Mouse (Mus musculus) left cerebral cortex, postnatal 10 days (tissue): ENCODE measurements around the gene Fads2. TPM values are rescaled to one million over a fixed set of nuclear protein-coding genes. Genes with fewer than 3 reads are reported as not detected.
"Not testable (repeated sequence)": the region's sequence is repeated elsewhere in the genome, so short reads cannot be mapped to it uniquely, and the experiment has no call there.

Experiments
- DNase-seq, 2 experiments: peaks; one replicate each; pipeline ENCODE4 v3.0.0; 2021 to 2022; ENCODE audit warnings: low spot score in 2 of 2, mixed read lengths in 1 of 2; ENCODE audit errors: extremely low spot score in 1 of 2
- intact Hi-C: fragments of 180-260 bp; cut with DNase I; formaldehyde crosslinking; loops from one replicate; pipeline ENCODE4 v1.15.1; 2025
- total RNA-seq, 2 experiments: library from RNA; stranded (reverse); gene quantifications; 2 replicates each; pipeline ENCODE4 v1.2.3; 2021

The Fads2 gene
- total RNA-seq = 100 to 1,000 TPM; 217 to 220 TPM

GRCm38 (mm10) chr19:10101341-10102053 is at the start of gene Fads2:
Gene Fads2 (minus strand): TSS chr19:10101746.
- peak; percentile 93 to 96 for DNase-seq
- intact Hi-C loops = loop anchor here (1.0 kb wide), 1 partner anchor 82 kb away; no protein-coding TSS in a partner anchor

GRCm38 (mm10) chr19:10149189-10149588 is 47.6 kb upstream of the Fads2 start:
- no peak for DNase-seq
- intact Hi-C loops = no loop called here

- DNase-seq = no peak
- intact Hi-C loops = no loop called here
Observed at GRCm38 (mm10) chr19:10148555-10148954, 47.0 kb upstream of the Fads2 start.

- intact Hi-C loops = no loop called here
- DNase-seq = no peak
Observed at GRCm38 (mm10) chr19:10144464-10144863, 42.9 kb upstream of the Fads2 start.

- intact Hi-C loops = no loop called here
- DNase-seq = no peak
Observed at GRCm38 (mm10) chr19:10143667-10144066, 42.1 kb upstream of the Fads2 start.

- DNase-seq = no peak
- intact Hi-C loops = no loop called here
Observed at GRCm38 (mm10) chr19:10139736-10140135, 38.2 kb upstream of the Fads2 start.

GRCm38 (mm10) chr19:10137423-10137822 is 35.9 kb upstream of the Fads2 start:
- intact Hi-C loops = no loop called here
- DNase-seq = no peak

- intact Hi-C loops = no loop called here
Observed at GRCm38 (mm10) chr19:10134692-10135091, 33.1 kb upstream of the Fads2 start.

GRCm38 (mm10) chr19:10129547-10129946 is 28.0 kb upstream of the Fads2 start:
- intact Hi-C loops, DNase-seq: not testable (repeated sequence)

More at GRCm38 (mm10) chr19:10134692-10135091, 33.1 kb upstream of the Fads2 start:
- DNase-seq = peak in 1 of 2 experiments; percentile 53

- DNase-seq = no peak
- intact Hi-C loops = no loop called here
Observed at GRCm38 (mm10) chr19:10126479-10127250, 25.1 kb upstream of the Fads2 start.

GRCm38 (mm10) chr19:10123892-10124634 is 22.5 kb upstream of the Fads2 start:
- peak in 1 of 2 experiments; percentile 27 for DNase-seq
- intact Hi-C loops = no loop called here

- no peak for DNase-seq
- intact Hi-C loops = no loop called here
Observed at GRCm38 (mm10) chr19:10122021-10122631, 20.6 kb upstream of the Fads2 start.

- intact Hi-C loops = no loop called here
- no peak for DNase-seq
Observed at GRCm38 (mm10) chr19:10116641-10117040, 15.1 kb upstream of the Fads2 start.

- DNase-seq = no peak
Observed at GRCm38 (mm10) chr19:10115373-10116158, 14.0 kb upstream of the Fads2 start.

GRCm38 (mm10) chr19:10112956-10113355 is 11.4 kb upstream of the Fads2 start:
- intact Hi-C loops = no loop called here

More at GRCm38 (mm10) chr19:10115373-10116158, 14.0 kb upstream of the Fads2 start:
- intact Hi-C loops = no loop called here

GRCm38 (mm10) chr19:10108666-10109065 is 7.1 kb upstream of the Fads2 start:
- DNase-seq = no peak
- intact Hi-C loops = no loop called here

More at GRCm38 (mm10) chr19:10112956-10113355, 11.4 kb upstream of the Fads2 start:
- no peak for DNase-seq

- intact Hi-C loops = no loop called here
Observed at GRCm38 (mm10) chr19:10108129-10108528, 6.6 kb upstream of the Fads2 start.

GRCm38 (mm10) chr19:10107051-10107611 is 5.6 kb upstream of the Fads2 start:
- intact Hi-C loops = no loop called here

More at GRCm38 (mm10) chr19:10108129-10108528, 6.6 kb upstream of the Fads2 start:
- DNase-seq = no peak

More at GRCm38 (mm10) chr19:10107051-10107611, 5.6 kb upstream of the Fads2 start:
- no peak for DNase-seq
